Mouse (Mus musculus): Measurements from ENCODE around the gene Them5. TPM values are rescaled to one million over a fixed set of nuclear protein-coding genes. Genes with fewer than 3 reads are reported as not detected.

The Them5 gene
- polyA plus RNA-seq (2011; ENCODE audit: insufficient read length, low read depth, missing spikeins): not detected in 2 replicates

DNA sequence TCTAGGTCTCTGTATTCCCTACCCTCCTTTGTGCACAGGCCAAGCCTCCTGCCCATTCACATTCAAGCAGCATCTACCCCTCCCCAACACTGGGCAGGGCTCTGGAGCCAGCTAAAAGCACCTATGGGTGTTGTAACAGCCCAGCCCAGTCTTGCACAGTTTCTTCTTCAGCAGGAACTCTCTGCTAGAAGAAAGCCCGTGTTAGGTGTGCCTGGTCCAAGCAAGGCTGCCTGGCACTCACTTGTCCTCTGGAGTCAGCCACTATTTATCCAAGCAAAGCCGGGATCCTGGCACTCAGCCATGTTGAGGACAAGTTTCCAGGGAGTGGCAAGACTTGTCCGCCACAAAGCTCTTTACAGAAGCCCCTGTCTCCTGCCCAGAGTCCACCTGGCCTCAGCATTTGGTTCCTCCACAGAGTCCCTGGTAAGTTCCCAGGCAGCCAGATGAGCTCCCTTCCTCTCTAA lies at the start of gene Them5:
Them5 (plus strand) TSS at position 141 of the 464 bp plus-strand sequence.
- Histone ChIP-seq H3K4me3 (ENCODE audit: insufficient read depth, low read length) (no peak within 1 kb of the TSS), H3K4me1 (ENCODE audit: control insufficient read depth, insufficient read depth, low read length) (no peaks in the 10 kb centered on the region), H3K27ac (ENCODE audit: insufficient read depth, low read length) (no peak within 1 kb of the TSS)
- TF ChIP-seq CTCF (IDR thresholded peaks at IDR 0.05; ENCODE audit: borderline replicate concordance, insufficient read depth, low read length): no peak
- TF ChIP-seq POLR2A (IDR thresholded peaks at IDR 0.05; ENCODE audit: low read depth, low read length): no peak

DNA sequence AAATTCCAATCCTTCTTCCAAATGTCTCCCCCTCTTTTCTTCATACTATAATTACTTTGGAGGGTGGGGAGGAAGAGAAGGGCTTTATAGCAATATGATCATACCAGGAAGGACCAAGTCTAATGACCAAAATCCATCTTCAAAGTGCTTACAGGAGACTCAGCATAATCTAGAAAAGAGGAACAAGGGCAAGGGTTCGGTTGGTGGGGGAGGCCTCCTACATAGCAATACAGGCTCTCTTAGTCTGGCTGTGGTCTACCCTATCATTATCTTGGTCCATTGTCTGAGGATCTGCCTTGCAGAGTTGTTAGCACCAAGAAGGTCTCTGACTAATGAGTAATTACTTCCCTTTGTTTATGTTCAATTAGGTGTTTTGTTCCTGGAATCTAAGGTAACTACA lies 36.4 kb upstream of the Them5 start:
- no peak overlapping the region for H3K27ac ChIP-seq (ENCODE audit: insufficient read depth, low read length)
- no peak for TF ChIP-seq CTCF (IDR thresholded peaks at IDR 0.05; ENCODE audit: borderline replicate concordance, insufficient read depth, low read length)
- TF ChIP-seq POLR2A (IDR thresholded peaks at IDR 0.05; ENCODE audit: low read depth, low read length): no peak
- H3K4me1 ChIP-seq (ENCODE audit: control insufficient read depth, insufficient read depth, low read length): no peaks in the 10 kb centered on the region
- H3K4me3 ChIP-seq (ENCODE audit: insufficient read depth, low read length): no peak overlapping the region

DNA sequence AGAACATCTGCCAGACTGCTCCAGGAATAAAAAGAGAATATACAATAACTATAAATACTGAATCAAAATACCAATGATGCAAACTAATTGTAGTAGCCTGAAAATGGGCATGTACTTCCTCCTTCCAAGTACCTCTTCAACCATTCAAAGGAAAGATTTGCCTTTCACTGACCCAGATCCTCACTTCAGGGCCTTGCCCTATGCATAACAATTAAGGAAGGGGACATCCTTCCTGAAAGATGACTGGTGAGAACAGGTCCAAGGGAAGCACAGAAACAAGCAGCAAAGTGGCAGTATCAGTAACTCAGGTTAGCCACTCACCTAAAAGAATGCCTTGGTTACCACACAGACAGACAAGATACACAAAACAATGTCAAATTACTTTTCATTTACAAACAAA lies 34.9 kb upstream of the Them5 start:
- no peak overlapping the region for H3K4me3 ChIP-seq (ENCODE audit: insufficient read depth, low read length)
- no peak for TF ChIP-seq CTCF (IDR thresholded peaks at IDR 0.05; ENCODE audit: borderline replicate concordance, insufficient read depth, low read length)
- TF ChIP-seq POLR2A (IDR thresholded peaks at IDR 0.05; ENCODE audit: low read depth, low read length): no peak
- H3K4me1 ChIP-seq (ENCODE audit: control insufficient read depth, insufficient read depth, low read length): no peaks in the 10 kb centered on the region
- H3K27ac ChIP-seq (ENCODE audit: insufficient read depth, low read length): no peak overlapping the region

DNA sequence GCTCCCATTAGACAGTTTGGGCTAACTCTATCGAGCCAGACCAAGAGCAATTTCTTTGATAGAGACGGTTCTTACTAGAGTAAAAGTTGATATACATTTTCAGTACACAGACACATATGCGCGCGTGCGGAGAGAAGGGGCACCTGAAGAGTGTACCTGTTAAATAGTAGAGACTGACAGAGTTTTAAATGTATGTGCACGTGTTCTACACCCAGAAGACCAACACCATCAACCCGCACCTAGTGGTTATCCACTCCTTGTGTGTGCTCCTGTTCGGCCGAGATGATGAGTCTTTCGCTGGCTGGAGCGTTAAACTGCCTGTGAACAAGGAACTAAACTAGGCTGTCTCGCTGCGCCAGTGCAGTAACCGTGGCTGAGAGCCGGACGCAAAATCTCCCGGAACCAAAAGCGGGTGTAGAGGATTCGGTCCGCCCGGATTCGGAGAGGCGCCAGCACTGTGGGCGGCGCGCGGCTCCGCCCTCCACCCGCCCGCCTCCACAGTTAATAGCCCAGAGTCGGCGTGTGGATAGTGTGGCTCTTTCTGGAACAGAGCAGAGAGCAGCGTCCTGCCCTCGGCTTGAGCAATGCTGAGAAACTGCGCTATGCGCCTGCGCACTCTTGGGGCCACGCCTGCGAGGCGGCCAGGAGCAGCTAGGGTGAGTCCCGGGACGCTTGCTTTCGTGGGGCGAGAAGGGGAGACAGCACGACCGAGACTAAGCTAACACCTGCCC lies 32.1 kb upstream of the Them5 start, which contains the start of gene Them4:
Them4 (plus strand) TSS at position 457 of the 731 bp plus-strand sequence.
- peak within 1 kb of the TSS; percentile 74 for H3K4me3 ChIP-seq (ENCODE audit: insufficient read depth, low read length)
- no peaks in the 10 kb centered on the region for H3K4me1 ChIP-seq (ENCODE audit: control insufficient read depth, insufficient read depth, low read length)
- TF ChIP-seq POLR2A (IDR thresholded peaks at IDR 0.05; ENCODE audit: low read depth, low read length): peak; percentile 94
- no peak for TF ChIP-seq CTCF (IDR thresholded peaks at IDR 0.05; ENCODE audit: borderline replicate concordance, insufficient read depth, low read length)
- peak within 1 kb of the TSS; percentile 66 for H3K27ac ChIP-seq (ENCODE audit: insufficient read depth, low read length)

DNA sequence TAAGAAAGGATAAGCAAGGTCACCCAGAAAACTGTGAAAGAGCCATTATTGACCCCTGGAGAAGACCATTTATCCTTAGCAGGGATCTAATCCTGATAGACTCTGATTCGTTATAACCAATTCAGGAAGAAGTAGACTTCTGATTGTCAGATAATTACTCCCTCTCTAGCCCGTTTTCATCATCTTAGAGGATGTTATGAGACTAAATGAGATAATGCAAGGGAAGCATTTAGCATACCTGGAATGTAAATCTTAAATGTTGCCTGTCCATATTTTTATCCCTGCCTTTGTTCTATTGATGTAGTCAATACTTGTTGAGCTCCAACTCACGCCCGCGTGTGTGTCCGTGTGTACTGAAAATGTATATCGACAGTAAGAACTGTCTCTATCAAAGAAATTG lies 31.4 kb upstream of the Them5 start:
- Histone ChIP-seq H3K27ac (ENCODE audit: insufficient read depth, low read length) (peak overlapping the region; percentile 66), H3K4me1 (ENCODE audit: control insufficient read depth, insufficient read depth, low read length) (no peaks in the 10 kb centered on the region), H3K4me3 (ENCODE audit: insufficient read depth, low read length) (peak overlapping the region; percentile 74)
- no peak for TF ChIP-seq CTCF (IDR thresholded peaks at IDR 0.05; ENCODE audit: borderline replicate concordance, insufficient read depth, low read length)
- TF ChIP-seq POLR2A (IDR thresholded peaks at IDR 0.05; ENCODE audit: low read depth, low read length): no peak

DNA sequence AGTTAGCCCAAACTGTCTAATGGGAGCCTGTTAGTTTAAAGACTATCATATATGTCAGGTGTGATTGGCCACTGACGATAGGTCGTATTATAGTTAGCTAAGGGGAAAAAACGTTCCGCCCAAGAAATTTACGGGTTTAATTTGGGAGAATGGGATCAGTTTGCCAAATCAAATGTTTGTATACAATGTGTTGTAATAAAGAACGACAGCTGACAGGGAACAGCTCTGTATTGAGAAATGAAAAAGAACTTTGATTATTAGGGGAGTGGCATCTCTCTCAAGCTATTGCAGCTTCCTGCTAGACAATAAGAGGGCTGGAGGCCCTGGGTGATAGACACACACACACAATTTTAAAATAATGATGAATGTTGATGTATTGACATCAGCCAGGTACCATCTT lies 31.0 kb upstream of the Them5 start:
- Histone ChIP-seq H3K4me1 (ENCODE audit: control insufficient read depth, insufficient read depth, low read length) (no peaks in the 10 kb centered on the region), H3K4me3 (ENCODE audit: insufficient read depth, low read length) (peak overlapping the region; percentile 74), H3K27ac (ENCODE audit: insufficient read depth, low read length) (no peak overlapping the region)
- TF ChIP-seq POLR2A (IDR thresholded peaks at IDR 0.05; ENCODE audit: low read depth, low read length) (no peak), CTCF (IDR thresholded peaks at IDR 0.05; ENCODE audit: borderline replicate concordance, insufficient read depth, low read length) (no peak)

DNA sequence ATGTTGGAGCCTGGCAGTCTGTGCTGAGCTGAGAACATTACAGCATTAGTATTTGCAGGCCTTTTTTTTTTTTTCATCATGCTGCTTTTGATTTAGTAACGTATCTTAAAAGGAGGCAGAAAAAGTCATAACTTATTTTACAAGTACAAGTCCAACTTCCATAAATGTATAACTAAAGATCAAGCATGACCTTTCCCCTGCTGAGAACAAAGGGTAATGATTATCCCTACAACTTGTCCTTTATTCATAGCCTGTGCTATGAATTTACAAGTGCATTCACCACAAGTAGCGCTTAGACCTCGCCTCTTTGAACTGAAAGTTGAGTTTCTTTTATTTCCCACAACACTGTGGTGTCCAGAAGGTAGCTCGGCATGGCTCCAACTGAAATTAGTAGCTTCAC lies 30.5 kb upstream of the Them5 start:
- Histone ChIP-seq H3K27ac (ENCODE audit: insufficient read depth, low read length) (no peak overlapping the region), H3K4me1 (ENCODE audit: control insufficient read depth, insufficient read depth, low read length) (no peaks in the 10 kb centered on the region), H3K4me3 (ENCODE audit: insufficient read depth, low read length) (no peak overlapping the region)
- TF ChIP-seq POLR2A (IDR thresholded peaks at IDR 0.05; ENCODE audit: low read depth, low read length): no peak
- TF ChIP-seq CTCF (IDR thresholded peaks at IDR 0.05; ENCODE audit: borderline replicate concordance, insufficient read depth, low read length): no peak

DNA sequence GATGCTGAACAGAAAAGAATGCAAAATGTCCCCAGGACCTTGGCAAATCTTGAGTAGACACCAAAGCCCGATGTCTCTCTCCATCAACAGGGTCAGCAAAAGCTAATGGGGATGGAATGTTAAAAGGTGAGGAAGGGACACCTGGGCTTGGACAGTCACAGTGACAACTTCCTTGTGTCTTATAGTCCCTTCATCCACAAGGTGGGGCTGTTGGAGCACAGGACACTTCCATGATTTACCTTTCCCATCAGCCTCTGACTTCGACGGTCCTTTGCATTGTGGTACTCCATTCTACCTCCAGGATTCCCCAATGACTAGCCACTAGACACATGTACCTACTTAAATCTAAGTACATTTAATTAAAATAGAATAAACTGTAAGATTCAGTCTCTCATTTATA lies 13.2 kb upstream of the Them5 start:
- no peak overlapping the region for H3K4me3 ChIP-seq (ENCODE audit: insufficient read depth, low read length)
- H3K27ac ChIP-seq (ENCODE audit: insufficient read depth, low read length): no peak overlapping the region
- no peaks in the 10 kb centered on the region for H3K4me1 ChIP-seq (ENCODE audit: control insufficient read depth, insufficient read depth, low read length)
- TF ChIP-seq CTCF (IDR thresholded peaks at IDR 0.05; ENCODE audit: borderline replicate concordance, insufficient read depth, low read length) (peak; percentile 22; the same call in 1 of the 2 replicates), POLR2A (IDR thresholded peaks at IDR 0.05; ENCODE audit: low read depth, low read length) (no peak)

DNA sequence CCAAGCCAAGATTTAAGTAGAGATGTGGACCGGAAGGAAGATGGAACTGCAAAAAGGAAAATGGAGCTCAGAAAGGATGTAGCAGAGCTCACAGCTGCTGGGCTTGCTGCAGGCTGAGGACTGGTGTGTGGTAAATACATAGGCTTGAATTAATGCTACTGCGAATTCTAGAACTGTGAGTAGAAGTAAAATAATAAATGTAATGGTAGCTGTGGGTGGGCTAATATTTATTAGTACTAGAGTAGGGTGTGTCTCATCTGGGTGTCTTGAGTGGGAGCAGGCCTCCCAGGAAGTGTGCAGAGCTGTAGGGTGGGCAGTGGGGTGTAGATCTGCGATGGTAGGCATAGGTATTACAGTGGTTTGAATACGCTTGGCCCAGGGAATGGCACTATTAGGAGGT lies 7.5 kb upstream of the Them5 start:
- H3K4me1 ChIP-seq (ENCODE audit: control insufficient read depth, insufficient read depth, low read length): no peaks in the 10 kb centered on the region
- TF ChIP-seq POLR2A (IDR thresholded peaks at IDR 0.05; ENCODE audit: low read depth, low read length): no peak
- no peak for TF ChIP-seq CTCF (IDR thresholded peaks at IDR 0.05; ENCODE audit: borderline replicate concordance, insufficient read depth, low read length)
- no peak overlapping the region for H3K27ac ChIP-seq (ENCODE audit: insufficient read depth, low read length)
- no peak overlapping the region for H3K4me3 ChIP-seq (ENCODE audit: insufficient read depth, low read length)

DNA sequence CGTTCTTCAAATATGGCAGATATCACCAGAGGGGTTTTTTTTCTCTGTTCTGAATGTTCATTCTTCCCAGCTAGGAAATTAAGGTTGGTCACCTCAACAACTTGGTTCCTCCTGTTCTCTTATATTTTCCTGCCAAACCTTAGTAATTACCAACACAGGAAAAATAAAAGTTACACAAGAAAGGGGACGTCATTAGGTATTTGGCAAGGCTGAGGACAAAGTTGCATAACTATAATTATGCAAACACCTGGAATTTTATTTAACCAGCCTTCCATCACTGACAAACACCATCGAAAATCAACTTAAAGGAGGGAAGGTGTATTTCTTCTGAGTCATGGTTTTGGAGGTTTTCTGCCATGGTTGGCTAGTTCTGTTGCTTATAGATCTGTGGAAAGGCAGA lies 3.4 kb upstream of the Them5 start:
- Histone ChIP-seq H3K27ac (ENCODE audit: insufficient read depth, low read length) (no peak overlapping the region), H3K4me1 (ENCODE audit: control insufficient read depth, insufficient read depth, low read length) (no peaks in the 10 kb centered on the region)

More for the DNA sequence above, 3.4 kb upstream of the Them5 start:
- no peak overlapping the region for H3K4me3 ChIP-seq (ENCODE audit: insufficient read depth, low read length)
- TF ChIP-seq POLR2A (IDR thresholded peaks at IDR 0.05; ENCODE audit: low read depth, low read length) (no peak), CTCF (IDR thresholded peaks at IDR 0.05; ENCODE audit: borderline replicate concordance, insufficient read depth, low read length) (no peak)

Measured in embryonic fibroblast, embryonic 13.5 days (primary cell).